Mouse (Mus musculus) retina, adult 2 months (tissue): ENCODE data around the gene Cdc42.

ENCODE experiments used
- DNase-seq: peaks from one replicate; pipeline ENCODE4 v3.0.0-alpha.2; 2012; ENCODE audit warnings: low read depth, low spot score

The Cdc42 gene

GRCm38 (mm10) chr4:137357517-137358254 lies at the start of gene Cdc42:
TSS of gene Cdc42 (minus strand) at chr4:137357720.
- peak; percentile 89 for DNase-seq

DNA sequence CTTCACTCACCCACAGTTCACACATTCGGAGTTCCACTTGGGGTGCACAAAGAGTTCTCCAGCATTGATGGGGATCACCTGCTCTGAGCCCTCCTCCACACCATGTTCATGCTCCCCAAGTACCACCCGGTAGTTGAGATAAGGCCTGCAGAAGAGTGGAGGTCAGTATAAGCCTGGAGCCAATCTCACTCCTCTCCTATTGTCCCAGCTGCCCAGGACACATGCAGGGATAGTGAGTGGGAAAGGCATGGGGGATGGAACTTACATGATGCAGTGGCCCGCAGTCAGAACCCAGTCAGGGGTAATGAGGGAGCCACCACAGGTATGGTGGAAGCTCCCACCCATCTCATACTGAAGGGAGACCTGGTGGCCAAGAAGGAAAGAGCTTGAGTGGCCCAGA lies 48.1 kb upstream of the Cdc42 start:
- no peak for DNase-seq

GRCm38 (mm10) chr4:137396641-137397525 lies 39.4 kb upstream of the Cdc42 start:
- no peak for DNase-seq

GRCm38 (mm10) chr4:137393378-137394135 lies 36.0 kb upstream of the Cdc42 start:
- no peak for DNase-seq

- no peak for DNase-seq
Observed at GRCm38 (mm10) chr4:137392874-137393273, 35.4 kb upstream of the Cdc42 start.

GRCm38 (mm10) chr4:137391287-137391686 lies 33.8 kb upstream of the Cdc42 start:
- no peak for DNase-seq

GRCm38 (mm10) chr4:137390196-137390595 lies 32.7 kb upstream of the Cdc42 start:
- DNase-seq, result no peak

DNA sequence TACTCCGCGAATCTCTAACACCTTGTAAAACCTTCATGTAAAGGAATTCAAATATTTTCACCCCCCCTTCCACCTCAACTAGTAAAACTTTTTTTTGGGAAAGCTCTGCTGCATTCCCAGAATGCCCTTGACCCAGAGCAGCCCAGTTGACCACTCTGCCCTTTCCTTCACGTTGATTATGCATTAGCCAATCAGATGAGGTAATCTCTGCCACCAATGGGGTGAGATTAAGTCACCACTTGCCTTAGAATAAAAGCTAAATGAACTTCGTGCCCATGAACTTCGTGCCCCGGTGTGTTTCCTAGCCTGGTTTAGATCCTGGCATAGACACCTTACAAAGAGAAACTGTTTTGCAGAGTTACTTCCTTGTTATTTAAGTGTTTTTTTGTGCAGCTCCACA lies 31.5 kb upstream of the Cdc42 start:
- no peak for DNase-seq

- peak; percentile 86 for DNase-seq
Observed at GRCm38 (mm10) chr4:137388059-137388794, 30.7 kb upstream of the Cdc42 start.

DNA sequence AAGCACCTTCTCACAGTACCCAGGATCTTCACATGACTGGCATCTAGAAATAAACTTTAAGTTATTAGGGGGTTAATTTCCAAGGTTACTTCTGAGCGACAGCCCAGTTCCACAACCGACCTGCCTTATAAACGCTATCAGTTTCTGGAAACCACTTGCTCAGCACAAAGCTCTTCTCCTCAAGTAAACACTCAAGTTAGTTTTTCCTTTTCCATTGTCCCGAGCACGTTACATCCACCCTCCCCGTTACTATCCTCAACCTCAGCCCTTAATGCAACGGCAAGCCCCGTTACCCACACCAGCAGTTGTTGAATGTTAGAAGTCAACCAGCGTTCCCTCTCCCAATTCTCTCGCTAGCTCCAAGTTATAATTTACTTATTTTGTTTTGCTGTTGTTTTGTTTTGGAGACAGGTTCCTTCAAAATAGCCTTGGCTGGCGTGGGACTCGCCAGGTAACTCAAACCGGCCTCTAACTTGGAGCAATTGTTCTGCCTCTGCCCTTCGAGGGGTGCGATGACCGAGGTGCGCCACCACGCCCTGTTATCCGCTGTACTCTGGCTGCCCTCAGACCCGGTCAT lies 30.1 kb upstream of the Cdc42 start:
- no peak for DNase-seq

DNA sequence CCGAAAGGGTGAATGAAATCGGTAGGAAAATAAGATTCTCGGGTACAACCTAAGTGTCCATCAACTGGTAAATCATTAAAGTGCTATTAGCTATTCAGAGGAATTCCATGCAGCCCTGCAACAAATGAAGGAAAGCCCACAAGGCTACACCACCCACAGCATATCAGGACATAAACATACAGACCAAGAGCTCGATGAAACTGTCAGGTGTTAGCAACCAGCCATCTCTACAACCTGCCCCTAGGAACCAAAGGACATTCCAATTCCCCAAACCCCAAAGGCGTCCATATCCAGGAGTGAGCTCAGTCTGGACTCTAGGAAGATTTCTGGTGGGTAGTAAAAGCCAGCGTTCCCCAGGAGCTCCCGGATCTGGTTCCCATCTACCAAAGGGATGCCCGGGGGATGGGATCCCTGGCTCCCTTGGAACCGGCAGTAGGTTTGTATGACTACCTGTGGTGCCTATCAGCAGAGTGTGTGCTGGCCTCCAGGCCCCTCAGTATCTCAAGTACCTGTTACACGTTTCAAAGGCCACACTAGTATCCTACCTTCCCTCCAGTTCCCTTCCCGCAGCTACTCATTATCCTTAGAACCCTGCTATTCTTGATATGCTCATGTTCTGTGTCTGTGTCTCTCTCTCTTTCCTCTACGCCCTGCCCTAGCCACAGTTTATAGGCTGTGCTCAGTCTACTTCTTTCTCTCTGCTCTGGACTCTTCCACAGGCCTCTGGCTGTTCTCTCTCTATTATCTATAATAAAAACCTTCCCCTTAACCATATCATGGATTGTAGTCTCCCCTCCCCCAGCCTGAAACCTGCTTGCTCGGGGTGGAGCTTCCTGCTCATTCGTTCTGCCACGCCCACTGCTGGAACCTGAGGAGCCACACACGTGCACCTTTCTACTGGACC lies 23.4 kb upstream of the Cdc42 start:
- DNase-seq, result no peak

DNA sequence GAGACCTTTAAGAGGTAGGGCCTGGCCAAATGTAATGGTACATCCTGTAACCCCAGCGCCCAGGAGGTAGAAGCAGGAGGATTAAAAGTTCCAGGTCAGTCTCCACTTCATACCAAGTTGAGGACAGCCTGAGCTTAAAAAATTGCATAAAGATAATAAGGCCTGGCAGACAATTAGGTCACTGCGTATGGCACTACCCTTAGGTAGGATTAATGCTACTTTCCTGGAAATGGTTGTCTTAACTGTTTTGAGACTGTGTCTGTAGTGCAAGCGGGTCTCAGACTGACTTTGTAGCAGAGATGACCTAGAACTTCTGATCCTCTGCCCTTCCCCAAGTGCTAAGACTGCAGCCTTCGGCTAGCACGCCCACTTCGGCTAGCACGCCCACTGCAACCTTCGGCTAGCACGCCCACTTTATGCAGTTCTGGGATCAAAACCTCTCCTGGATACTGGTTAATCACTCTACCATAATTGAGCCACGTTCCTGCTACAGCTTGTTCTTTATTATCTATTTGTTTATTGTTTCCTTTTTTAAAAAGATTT lies 22.3 kb upstream of the Cdc42 start:
- no peak for DNase-seq

DNA sequence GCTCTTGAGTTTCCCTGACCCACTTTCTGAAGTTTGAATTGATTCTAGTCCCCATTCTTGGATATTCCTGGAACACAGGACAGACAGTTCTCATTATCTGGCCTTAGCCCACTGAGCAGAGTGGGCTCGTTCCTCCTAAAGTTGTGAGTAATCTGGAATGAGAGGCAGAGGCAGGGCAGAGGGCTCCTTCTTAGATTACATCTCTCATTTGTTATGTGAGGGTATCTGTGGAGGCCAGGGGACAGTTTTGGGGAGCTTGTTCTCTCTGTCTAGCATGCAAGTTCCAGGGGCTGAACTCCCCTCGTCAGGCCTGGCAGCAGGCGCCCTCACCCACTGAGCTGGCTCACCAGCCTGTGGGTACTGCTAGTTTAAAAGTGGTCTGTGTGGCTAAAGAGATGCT lies 21.6 kb upstream of the Cdc42 start:
- no peak for DNase-seq

DNA sequence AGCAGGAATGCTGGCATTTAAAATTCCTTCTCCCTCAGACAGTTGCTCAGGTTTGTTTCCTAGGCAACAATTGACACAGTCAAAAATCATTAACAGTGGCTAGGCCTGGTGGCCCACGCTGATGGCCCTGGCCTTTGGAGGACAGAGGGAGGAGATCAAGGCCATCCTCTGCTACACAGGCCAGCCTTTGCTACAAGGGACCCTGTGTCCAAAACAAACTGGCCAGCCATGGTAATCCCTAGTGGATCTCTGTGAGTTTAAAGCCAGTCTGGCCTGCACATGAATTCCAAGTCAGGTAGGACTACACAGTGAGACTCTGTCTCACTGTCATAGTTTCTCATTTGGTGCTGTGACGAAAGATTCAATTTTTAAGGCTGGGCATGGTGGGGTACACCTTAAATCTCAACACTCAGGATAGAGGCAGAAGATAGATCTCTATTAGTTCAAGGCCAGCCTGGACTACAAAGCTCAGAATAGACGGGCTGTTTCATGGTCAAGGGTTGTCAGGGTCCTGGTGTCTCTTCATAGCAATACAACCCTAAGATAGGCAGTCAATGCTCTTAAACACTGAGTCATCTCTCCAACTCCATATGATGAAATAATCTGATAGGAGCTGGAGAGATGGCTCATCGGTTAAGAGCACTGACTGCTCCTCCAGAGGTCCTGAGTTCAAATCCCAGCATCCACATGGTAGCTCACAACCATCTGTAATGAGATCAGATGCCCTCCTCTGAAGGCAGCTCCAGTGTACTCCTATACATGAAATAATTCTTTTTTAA lies 20.2 kb upstream of the Cdc42 start:
- no peak for DNase-seq

DNA sequence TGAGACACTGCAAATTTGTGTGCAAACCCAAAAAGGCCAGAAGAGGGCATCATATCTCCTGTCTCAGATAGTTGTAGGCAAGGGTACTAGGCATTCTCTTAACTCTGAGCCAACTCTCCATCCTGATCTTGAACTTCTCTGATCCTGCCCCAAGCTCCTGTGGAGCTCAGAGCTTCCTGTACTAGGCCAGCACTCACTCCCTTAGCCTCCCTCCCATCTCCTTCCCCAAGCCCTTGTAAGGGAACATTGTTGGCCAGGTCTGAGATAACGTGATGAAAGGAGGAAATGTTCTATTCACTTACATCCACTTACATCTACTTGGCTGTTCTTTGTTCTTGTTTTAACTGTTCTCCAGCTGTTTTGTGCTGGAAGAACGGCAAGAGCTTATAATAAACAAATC lies 19.3 kb upstream of the Cdc42 start:
- no peak for DNase-seq

- DNase-seq, result no peak
Observed at GRCm38 (mm10) chr4:137375314-137376278, 18.1 kb upstream of the Cdc42 start.

DNA sequence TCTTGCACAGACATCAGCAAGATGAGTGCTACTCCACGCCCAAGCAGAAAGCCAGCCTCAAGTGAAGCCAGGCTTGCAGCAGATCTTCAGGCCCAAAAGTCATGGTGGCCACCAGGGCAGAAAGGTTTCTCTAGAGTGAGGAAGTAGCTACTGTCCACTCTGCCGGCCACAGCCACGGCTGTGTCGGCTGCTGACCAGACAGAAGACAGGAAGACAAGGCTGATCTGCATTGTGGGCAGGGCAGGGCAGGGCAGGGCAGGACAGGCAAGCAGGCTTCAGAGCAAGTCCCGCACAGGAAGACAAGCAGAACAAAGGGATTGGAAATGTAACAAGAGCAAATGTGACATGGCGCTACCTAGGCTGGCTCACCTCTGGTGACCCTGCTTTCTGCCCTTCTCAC lies 16.2 kb upstream of the Cdc42 start:
- DNase-seq, result no peak
